Mouse (Mus musculus) embryonic facial prominence, embryonic 12.5 days (tissue): ENCODE measurements around the gene Zmynd8. TPM values are rescaled to one million over a fixed set of nuclear protein-coding genes. Genes with fewer than 3 reads are reported as not detected.
A peak's percentile ranks its signal among the peaks of the same experiment; 100 is the strongest.

Experiments used
- ATAC-seq: fragments of 200-750 bp; cut with Nextera tagmentation; 2 replicates; pipeline ENCODE4 v1.8.0; 2017; ENCODE audit not compliant: insufficient number of reproducible peaks, insufficient read depth, low FRiP score, low TSS enrichment
- H3K27ac ChIP-seq: fragments of 300-500 bp; sonication (generic); 2 replicates; pipeline ENCODE4 v1.5.1; 2016; ENCODE audit warnings: mild to moderate bottlenecking
- H3K27me3 ChIP-seq: fragments of 300-500 bp; sonication (generic); 2 replicates; pipeline ENCODE4 v1.6.1; 2016; ENCODE audit warnings: mild to moderate bottlenecking, moderate library complexity
- H3K36me3 ChIP-seq: fragments of 300-500 bp; sonication (generic); 2 replicates; pipeline ENCODE4 v1.6.1; 2016; ENCODE audit warnings: mild to moderate bottlenecking
- H3K4me1 ChIP-seq: fragments of 300-500 bp; sonication (generic); 2 replicates; pipeline ENCODE4 v1.6.1; 2016
- H3K4me2 ChIP-seq: fragments of 300-500 bp; sonication (generic); replicated peaks from 2 replicates; pipeline ENCODE4 v1.6.1; 2016; ENCODE audit warnings: mild to moderate bottlenecking, moderate library complexity
- H3K4me3 ChIP-seq: fragments of 300-500 bp; sonication (generic); 2 replicates; pipeline ENCODE4 v1.5.1; 2016; ENCODE audit warnings: mild to moderate bottlenecking
- H3K9ac ChIP-seq: fragments of 300-500 bp; sonication (generic); 2 replicates; pipeline ENCODE4 v1.6.1; 2016; ENCODE audit warnings: mild to moderate bottlenecking, moderate library complexity
- H3K9me3 ChIP-seq: fragments of 300-500 bp; sonication (generic); 2 replicates; pipeline ENCODE4 v1.6.1; 2016; ENCODE audit warnings: mild to moderate bottlenecking, moderate library complexity
- WGBS: fragments of 180-500 bp; shearing (Covaris S2); methylation state at CpG from one replicate; pipeline ENCODE4 v1.1.7; 2016; 5-methylcytosine and 5-hydroxymethylcytosine counted together
- polyA plus RNA-seq: library from polyadenylated mRNA; unstranded; fragments of >200 nt; fragmentation: Nextera tagmentation; extraction: Ambion mirVana; gene quantifications from 2 replicates; pipeline ENCODE4 v1.2.1, GENCODE M21; 2016

Zmynd8 gene
- polyA plus RNA-seq, 1 experiment from 2014 or later = 64.2 TPM

DNA sequence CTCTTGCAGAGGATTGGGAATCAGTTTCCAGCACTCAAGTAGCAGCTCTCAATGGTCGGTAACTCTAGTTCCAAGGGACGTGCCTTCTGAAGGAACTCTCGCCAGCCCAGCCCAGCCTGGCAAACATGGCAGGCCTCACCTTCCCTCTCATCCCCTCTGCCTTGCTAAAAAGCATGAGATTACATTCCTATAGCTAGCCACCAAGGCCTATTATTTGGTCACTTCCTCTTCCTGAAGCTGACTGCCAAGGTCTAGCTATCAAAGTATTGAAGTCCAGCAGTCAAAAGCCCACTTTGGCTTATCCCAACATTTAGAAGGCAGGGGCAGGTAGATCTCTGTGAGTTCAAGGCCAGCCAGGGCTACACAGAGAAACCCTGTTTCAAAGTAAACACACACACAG is 24.2 kb upstream of the Zmynd8 start:
- 81% methylated on average over 3 of the region's 3 CpGs for WGBS
- no peak overlapping the region for H3K27ac ChIP-seq

DNA sequence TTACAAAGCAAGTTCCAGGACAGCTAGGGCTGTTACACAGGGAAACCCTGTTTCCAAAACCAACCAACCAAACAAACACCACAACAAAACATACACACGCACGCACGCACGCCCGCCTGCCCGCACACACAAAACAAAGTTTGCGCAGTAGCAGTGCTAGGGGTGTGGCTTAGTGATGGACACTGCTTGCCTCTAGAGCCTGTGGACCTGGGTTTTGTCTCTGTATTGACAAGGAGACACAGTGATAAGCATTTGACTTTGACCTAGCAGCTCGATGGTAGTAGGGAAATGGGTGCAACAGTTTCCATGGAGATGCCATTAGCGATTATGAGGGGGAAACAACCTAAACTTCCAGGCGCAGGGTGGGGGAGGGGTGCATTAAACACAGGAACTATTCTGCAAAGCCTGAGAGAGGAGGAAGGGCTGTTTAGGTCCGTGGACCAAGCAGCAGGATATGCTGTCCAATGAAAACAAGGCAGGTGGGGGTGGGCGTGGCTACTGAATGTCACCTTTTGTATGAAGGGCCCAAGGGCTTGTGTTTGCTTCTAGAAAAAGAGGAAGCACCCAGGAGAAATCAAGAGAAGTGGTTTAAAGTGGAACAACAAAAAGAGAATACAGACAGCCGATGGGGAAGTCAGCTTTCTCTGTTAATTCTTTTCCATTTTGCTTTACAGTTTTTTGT is 23.4 kb upstream of the Zmynd8 start:
- no peak overlapping the region for H3K4me3 ChIP-seq
- no peaks in the 10 kb centered on the region for H3K9me3 ChIP-seq
- no peak overlapping the region for H3K9ac ChIP-seq
- WGBS = 63% methylated on average over 13 of the region's 13 CpGs
- peaks cover 8% of the 10 kb centered on the region; the same call in 1 of the 2 replicates for H3K4me1 ChIP-seq
- H3K27ac ChIP-seq = no peak overlapping the region
- no peaks in the 10 kb centered on the region for H3K27me3 ChIP-seq
- ATAC-seq = 0 out of 2 replicates have a peak, but pooled peaks have one; percentile 35
- no peaks in the 10 kb centered on the region for H3K36me3 ChIP-seq
- H3K4me2 ChIP-seq = no peak overlapping the region

More for the DNA sequence above, 24.2 kb upstream of the Zmynd8 start:
- no peaks in the 10 kb centered on the region for H3K36me3 ChIP-seq
- no peaks in the 10 kb centered on the region for H3K27me3 ChIP-seq
- no peak overlapping the region for H3K4me3 ChIP-seq
- H3K9me3 ChIP-seq = no peaks in the 10 kb centered on the region
- no peak overlapping the region for H3K9ac ChIP-seq
- no peak overlapping the region for H3K4me2 ChIP-seq
- no peak for ATAC-seq
- peaks cover 8% of the 10 kb centered on the region; the same call in 1 of the 2 replicates for H3K4me1 ChIP-seq

DNA sequence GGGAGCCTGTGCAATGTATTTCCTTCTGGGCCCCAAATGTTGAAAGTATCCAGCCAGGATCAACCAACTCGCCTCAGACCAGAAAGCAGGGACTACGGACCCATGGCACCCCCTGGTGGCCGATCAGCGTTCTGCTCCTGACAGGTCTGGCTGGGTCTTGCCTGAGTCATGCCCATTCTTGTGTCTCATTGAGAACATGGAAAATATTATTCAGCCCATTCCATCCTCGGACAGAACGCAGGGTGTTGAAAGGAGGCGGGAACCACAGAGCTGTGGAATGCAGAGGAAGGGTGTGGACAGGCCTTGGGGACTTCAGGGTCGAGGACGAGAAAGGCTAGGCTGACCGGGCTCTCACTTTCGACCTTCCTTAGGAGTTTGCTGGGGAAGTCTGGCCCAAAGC is 15.5 kb upstream of the Zmynd8 start:
- Histone ChIP-seq H3K9me3 (no peaks in the 10 kb centered on the region), H3K27ac (peak overlapping the region; percentile 41; the same call in 1 of the 2 replicates), H3K4me1 (no peaks in the 10 kb centered on the region), H3K27me3 (no peaks in the 10 kb centered on the region), H3K9ac (no peak overlapping the region), H3K4me2 (no peak overlapping the region), H3K36me3 (no peaks in the 10 kb centered on the region), H3K4me3 (no peak overlapping the region)
- ATAC-seq = peak; percentile 43
- WGBS = 21% methylated on average over 11 of the region's 11 CpGs

DNA sequence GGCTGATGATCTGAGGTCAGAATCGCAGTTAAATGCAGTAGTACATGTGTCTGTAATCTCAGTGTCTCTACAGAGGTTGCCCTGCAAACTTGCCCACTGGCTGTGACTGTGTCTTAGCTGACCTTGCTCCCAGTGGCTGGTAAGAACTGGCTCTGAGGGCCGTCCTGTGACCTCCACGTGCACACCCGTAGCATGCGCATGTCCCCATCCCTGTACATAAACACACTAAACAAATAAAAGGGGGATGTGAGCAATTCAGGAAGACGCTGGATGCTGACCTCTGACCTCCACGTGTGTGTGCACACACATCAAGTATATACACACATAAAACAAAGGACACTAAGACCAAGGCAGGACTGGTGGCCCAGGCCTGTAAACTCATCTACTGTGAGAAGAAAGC is 14.3 kb upstream of the Zmynd8 start:
- H3K4me2 ChIP-seq = no peak overlapping the region
- no peak overlapping the region for H3K27ac ChIP-seq
- whole genome bisulfite sequencing = 58% methylated on average over 7 of the region's 7 CpGs
- H3K9ac ChIP-seq = no peak overlapping the region
- no peaks in the 10 kb centered on the region for H3K9me3 ChIP-seq
- no peaks in the 10 kb centered on the region for H3K36me3 ChIP-seq
- H3K4me3 ChIP-seq = no peak overlapping the region
- ATAC-seq = no peak
- H3K4me1 ChIP-seq = no peaks in the 10 kb centered on the region
- no peaks in the 10 kb centered on the region for H3K27me3 ChIP-seq

DNA sequence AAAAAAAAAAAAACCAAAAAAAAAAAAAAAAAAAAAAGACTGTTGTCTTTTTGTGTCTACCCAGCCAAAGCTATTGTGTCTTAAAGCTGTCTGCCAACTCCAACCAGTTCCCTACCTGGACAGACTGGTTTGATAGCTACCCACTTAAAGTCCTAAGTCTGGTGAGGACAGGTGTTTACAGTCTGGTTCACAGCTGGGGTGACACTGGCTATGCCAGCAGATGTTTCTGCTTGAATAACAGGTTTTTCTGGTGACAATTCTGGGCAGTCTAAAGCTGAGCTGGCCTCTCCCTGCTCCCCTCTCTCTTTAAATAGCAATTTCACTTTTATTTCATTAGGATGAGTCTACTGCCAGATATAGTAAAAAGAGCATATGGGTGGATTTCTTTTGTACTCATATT is 10.9 kb upstream of the Zmynd8 start:
- Histone ChIP-seq H3K27me3 (no peaks in the 10 kb centered on the region), H3K4me1 (peaks cover 13% of the 10 kb centered on the region), H3K4me3 (no peak overlapping the region), H3K36me3 (no peaks in the 10 kb centered on the region), H3K9me3 (no peaks in the 10 kb centered on the region), H3K27ac (peak overlapping the region; percentile 41; the same call in 1 of the 2 replicates), H3K4me2 (no peak overlapping the region), H3K9ac (no peak overlapping the region)
- ATAC-seq = no peak

DNA sequence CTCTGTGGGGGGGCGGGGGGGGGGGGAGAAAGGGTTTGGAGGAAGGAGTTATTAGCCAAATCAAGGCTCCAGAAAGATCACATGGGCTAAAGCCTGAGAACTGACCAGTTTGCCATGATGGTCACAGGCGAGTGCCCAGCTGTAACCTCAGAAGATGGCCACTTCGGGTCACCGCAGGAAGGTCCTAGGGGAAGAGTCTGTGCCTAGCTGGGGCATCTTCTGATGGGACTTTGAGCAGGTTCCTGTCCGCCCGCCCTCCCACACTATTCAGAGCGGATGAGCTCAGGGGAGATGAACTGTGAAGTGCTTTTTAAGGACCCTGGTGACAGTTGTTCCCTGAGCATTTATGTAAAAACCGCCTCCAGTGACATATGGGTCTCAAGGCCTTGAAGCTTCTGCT is 8.4 kb upstream of the Zmynd8 start:
- Histone ChIP-seq H3K4me1 (peaks cover 13% of the 10 kb centered on the region), H3K4me3 (no peak overlapping the region), H3K27ac (0 out of 2 replicates have a peak overlapping the region, but pooled peaks have one; percentile 17), H3K36me3 (no peaks in the 10 kb centered on the region), H3K9me3 (no peaks in the 10 kb centered on the region), H3K9ac (no peak overlapping the region), H3K27me3 (no peaks in the 10 kb centered on the region), H3K4me2 (no peak overlapping the region)
- no peak for ATAC-seq
- WGBS = 69% methylated on average over 7 of the region's 8 CpGs

DNA sequence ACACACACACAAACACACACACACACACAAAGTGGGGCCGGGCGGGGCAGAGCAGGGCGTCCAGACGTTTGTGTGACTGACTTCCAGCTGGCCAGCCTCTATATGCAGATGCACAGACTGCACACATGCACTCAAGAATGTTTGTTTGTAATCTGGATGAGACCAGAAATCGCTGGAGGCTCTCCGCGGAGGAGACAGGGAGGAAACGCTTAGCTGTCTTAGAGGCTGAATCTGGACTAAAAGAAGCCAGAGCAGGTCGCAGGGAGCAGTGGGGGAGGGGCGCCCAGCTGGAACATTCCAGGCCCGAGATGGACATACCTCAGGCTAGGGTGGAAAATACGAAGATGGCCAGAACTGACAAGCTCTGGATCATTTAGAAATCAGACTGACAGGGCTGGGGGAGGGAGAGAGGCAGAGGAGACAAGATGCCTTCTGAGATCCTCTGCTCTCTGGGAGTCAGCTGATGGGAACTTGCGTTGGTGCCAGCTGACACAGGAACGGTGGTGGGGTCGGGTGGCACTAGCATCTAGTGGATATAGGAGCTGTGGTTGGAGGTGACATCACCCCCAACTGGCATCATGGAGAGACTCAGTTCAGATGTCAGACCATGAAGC is 7.6 kb upstream of the Zmynd8 start:
- no peak for ATAC-seq
- Histone ChIP-seq H3K4me3 (no peak overlapping the region), H3K4me2 (no peak overlapping the region), H3K9ac (no peak overlapping the region), H3K9me3 (no peaks in the 10 kb centered on the region), H3K27ac (peak overlapping the region; percentile 63), H3K27me3 (no peaks in the 10 kb centered on the region), H3K4me1 (peaks cover 13% of the 10 kb centered on the region), H3K36me3 (no peaks in the 10 kb centered on the region)
- WGBS = 16% methylated on average over 15 of the region's 15 CpGs

DNA sequence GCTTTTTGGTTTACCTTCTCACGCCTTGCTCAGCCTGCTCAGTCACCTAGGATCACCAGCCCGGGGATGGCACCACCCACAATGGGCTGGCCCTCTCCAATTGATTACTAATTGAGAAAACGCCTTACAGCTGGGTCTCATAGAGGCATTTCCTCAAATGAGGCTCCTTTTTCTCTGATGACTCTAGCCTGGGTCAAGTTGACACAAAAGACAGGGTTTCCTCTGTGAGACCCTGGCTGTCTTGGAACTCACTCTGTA is 2.2 kb upstream of the Zmynd8 start:
- peak overlapping the region; percentile 21; the same call in 1 of the 2 replicates for H3K4me2 ChIP-seq
- WGBS = 24% methylated on average over 3 of the region's 3 CpGs
- H3K36me3 ChIP-seq = no peaks in the 10 kb centered on the region
- no peak overlapping the region for H3K9ac ChIP-seq
- no peaks in the 10 kb centered on the region for H3K9me3 ChIP-seq
- H3K4me3 ChIP-seq = no peak overlapping the region
- H3K4me1 ChIP-seq = peaks cover 32% of the 10 kb centered on the region
- peak overlapping the region; percentile 89 for H3K27ac ChIP-seq
- no peaks in the 10 kb centered on the region for H3K27me3 ChIP-seq
- no peak for ATAC-seq

DNA sequence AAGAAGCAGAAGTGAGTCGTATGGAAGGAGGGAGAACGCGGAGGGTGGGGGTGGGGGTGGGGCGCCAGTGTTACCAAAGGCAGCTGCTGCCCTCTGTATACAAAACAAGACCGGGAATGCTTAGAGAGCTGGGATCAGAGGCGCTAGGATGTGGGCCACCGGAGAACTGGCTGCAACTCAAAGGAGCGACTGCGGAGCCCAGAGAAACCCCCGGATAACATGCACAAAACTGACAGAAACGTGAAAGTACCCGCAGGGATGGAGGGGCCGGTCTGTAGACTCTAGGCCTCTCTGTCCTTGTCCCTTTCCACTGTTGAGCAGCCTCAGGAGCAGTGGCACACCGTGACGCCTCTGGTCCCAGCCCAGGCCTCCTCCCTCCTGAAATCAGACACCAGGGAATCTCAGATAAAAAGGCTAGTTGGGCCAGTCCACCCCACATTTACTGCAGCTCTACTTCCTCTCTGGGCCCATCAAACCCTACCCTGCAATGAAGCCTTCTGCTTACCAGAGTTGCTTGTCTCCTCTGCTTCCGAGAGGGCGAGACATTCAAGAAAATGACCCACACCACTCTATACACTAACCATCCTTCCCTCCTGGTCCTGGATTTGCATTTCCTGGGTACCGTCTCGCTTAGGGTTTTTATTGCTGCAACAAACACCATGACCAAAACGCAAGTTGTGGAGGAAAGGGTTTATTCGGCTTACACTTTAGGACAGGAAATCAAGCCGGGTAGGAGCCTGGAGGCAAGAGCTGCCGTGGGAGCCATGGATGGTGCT is 1.7 kb upstream of the Zmynd8 start:
- H3K9ac ChIP-seq = 0 out of 2 replicates have a peak overlapping the region, but pooled peaks have one; percentile 30
- WGBS = 8% methylated on average over 22 of the region's 23 CpGs
- peak; percentile 52; the same call in 1 of the 2 replicates for ATAC-seq
- peak overlapping the region; percentile 21 for H3K4me2 ChIP-seq
- H3K9me3 ChIP-seq = no peaks in the 10 kb centered on the region
- H3K27ac ChIP-seq = peak overlapping the region; percentile 89
- H3K4me1 ChIP-seq = peaks cover 31% of the 10 kb centered on the region
- H3K4me3 ChIP-seq = no peak overlapping the region
- no peaks in the 10 kb centered on the region for H3K27me3 ChIP-seq
- H3K36me3 ChIP-seq = no peaks in the 10 kb centered on the region

DNA sequence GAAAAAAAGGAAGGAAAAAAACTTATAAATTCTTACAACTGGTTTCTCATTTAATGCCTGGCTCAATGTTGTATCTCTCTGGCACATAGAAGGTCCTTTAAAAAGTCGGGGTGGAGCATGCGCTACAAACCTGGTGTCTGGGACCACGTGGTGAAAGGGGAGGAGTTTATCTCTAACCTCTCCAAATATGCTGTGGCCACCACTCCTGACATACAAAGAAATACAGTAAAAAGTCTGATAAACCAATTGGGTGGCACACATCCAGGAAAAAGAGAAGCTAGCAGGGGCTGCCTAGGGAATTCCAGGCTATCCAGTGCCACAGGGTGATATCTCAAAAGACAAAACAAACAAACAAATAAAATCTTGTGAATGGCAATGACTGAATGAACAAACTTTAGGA is 1.1 kb upstream of the Zmynd8 start:
- H3K4me1 ChIP-seq = peaks cover 37% of the 10 kb centered on the region
- H3K9ac ChIP-seq = no peak overlapping the region
- peak overlapping the region; percentile 89; the same call in 1 of the 2 replicates for H3K27ac ChIP-seq
- H3K4me3 ChIP-seq = no peak overlapping the region
- WGBS = 17% methylated on average over 3 of the region's 3 CpGs
- no peaks in the 10 kb centered on the region for H3K27me3 ChIP-seq
- ATAC-seq = no peak
- no peaks in the 10 kb centered on the region for H3K36me3 ChIP-seq
- H3K4me2 ChIP-seq = peak overlapping the region; percentile 21
- no peaks in the 10 kb centered on the region for H3K9me3 ChIP-seq

DNA sequence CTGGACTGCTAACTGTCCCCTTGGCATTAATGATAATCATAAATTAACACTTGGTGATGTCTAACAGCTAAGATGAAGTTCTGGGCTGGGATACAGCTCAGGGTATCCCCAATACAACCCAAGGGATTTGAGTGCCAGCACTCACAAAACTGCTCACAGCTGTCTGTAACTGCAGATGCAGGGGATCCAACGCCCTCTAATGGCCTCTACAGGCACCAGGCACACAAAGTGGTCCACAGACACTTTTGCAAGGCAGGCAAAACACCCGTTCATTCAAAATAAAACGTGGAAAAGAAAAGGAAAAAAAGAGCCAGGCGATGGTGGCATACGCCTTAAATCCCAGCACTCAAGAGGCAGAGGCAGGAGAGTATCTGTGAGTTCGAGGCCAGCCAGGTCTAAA is 658 bp upstream of the Zmynd8 start:
- peak overlapping the region; percentile 89; the same call in 1 of the 2 replicates for H3K27ac ChIP-seq
- no peak for ATAC-seq
- H3K27me3 ChIP-seq = no peaks in the 10 kb centered on the region
- 42% methylated on average over 6 of the region's 6 CpGs for WGBS
- no peak overlapping the region for H3K4me3 ChIP-seq
- H3K4me1 ChIP-seq = peaks cover 38% of the 10 kb centered on the region
- no peaks in the 10 kb centered on the region for H3K36me3 ChIP-seq
- H3K9ac ChIP-seq = no peak overlapping the region
- H3K4me2 ChIP-seq = no peak overlapping the region; the same call in 1 of the 2 replicates
- no peaks in the 10 kb centered on the region for H3K9me3 ChIP-seq

DNA sequence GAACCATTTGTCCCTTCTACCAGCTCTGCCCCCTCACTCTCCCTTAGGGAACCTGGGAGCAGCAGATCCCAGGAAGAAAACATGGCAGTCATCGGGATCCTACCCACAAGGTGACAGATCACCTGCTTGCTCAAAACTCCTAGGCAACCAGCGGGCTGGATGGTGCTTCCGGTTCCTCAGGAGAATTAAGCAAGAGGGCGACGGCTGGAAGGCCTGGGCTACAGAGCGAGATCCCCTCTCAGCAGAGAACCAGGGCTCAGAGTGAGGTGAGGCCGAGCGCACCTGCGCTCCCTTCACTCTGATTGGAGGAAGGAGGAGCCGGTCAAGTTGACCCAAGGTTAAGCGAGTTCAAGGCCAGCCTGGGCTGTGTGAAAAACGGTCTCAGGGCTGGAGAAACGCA is 2.6 kb downstream of the Zmynd8 start:
- no peak for ATAC-seq
- no peaks in the 10 kb centered on the region for H3K27me3 ChIP-seq
- 0 out of 2 replicates have a peak overlapping the region, but pooled peaks have one; percentile 4 for H3K27ac ChIP-seq
- 67% methylated on average over 13 of the region's 13 CpGs for WGBS
- H3K9ac ChIP-seq = no peak overlapping the region
- H3K4me1 ChIP-seq = peaks cover 37% of the 10 kb centered on the region
- no peak overlapping the region for H3K4me2 ChIP-seq
- no peaks in the 10 kb centered on the region for H3K36me3 ChIP-seq
- H3K4me3 ChIP-seq = no peak overlapping the region
- no peaks in the 10 kb centered on the region for H3K9me3 ChIP-seq
